Mouse (Mus musculus) C2C12 (cell line): ENCODE measurements around the gene Ctsf.

ENCODE experiments used
- CEBPB ChIP-seq: IDR thresholded peaks from one replicate; pipeline ENCODE4 v1.6.1; 2011; ENCODE audit warnings: low read depth, mild to moderate bottlenecking, control low read depth, moderate library complexity
- CTCF ChIP-seq: IDR thresholded peaks from one replicate; pipeline ENCODE4 v1.5.1; 2011; ENCODE audit not compliant: control insufficient read depth, insufficient read depth, insufficient read length

- TF ChIP-seq CTCF = no peak
- TF ChIP-seq CEBPB = no peak
Observed at GRCm38 (mm10) chr19:4811063-4811908, 43.6 kb upstream of the Ctsf start, which contains the start of the genes Gm21992 and Rbm14.
